Mouse (Mus musculus) layer of hippocampus, adult 9-10 months (tissue): ENCODE measurements at regions not wholly inside any gene's neighbourhood (a gene's known extent, or its start where the extent isn't known, plus 50 kb on each side); places are given as distances from the start of the nearest gene placed in this dataset.

Source experiments
- DNase-seq: peaks from one replicate; pipeline ENCODE4 v3.0.0; 2022; ENCODE audit warnings: low spot score

DNA sequence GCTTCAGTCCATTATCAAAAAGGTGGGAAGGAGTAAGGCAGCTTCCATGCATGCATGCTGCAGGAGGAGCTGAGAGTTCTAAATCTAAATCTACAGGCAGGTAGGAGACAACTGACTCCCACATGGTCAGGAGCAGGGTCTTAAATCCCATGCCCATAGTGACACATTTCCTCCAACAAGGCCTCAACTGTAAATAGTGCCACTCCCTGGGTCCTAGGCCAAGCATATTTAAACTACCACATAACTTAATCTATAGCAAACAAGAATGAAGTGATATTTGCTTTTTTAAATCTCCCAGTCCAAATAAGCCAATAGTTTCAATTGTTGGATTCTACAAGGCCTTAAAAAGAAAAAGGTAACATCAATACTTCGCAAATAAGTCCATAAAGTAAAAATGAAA, 1345.4 kb upstream of the Dsel start:
- no peak for DNase-seq

DNA sequence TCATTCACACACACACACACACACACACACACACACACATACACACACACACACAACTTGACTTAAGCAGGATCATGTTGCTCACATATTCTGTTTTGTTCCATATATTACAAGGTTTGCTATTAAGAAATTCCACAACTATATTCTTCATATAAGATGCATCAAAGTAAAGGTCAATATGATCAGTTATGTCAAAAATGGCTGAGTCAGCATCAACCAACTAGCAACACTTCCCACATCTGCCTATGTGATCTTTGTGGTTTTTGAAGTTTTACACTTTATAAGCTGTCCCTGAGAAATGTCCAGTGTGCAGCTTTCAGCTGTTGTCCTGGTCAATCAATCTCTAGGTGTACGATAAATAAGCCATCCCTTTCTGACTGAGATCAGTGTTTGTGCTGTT, 1339.3 kb upstream of the Dsel start:
- no peak for DNase-seq

DNA sequence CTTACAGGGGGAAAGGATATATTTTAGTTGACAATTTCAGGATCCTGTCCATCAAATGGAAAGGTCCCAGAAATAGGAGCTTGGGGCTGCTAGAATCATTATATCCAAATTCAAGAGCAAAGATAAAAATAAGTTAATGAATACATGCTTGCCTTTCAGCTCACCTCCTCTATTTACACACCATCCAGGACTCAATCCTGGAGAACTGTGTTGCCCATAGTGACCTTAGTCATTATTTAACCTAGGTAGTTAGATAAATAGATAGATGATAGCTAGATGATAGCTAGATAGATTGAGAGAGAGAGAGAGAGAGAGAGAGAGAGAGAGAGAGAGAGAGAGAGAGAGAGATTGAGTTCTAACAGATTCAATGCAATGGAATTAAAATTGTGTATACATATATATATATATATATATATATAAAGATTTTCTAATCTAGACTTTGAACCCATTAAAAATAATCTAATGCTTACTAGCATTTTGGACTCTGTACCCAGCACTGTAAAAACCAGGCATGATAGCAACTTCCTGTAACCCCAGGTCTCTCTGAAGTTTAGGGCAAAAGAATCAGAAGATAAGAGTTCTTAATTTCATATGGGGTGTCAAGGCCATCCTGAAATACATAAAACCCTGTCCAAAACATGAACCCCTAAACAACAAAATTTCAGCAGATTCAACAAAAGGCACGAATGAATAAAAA, 1329.5 kb upstream of the Dsel start:
- no peak for DNase-seq

DNA sequence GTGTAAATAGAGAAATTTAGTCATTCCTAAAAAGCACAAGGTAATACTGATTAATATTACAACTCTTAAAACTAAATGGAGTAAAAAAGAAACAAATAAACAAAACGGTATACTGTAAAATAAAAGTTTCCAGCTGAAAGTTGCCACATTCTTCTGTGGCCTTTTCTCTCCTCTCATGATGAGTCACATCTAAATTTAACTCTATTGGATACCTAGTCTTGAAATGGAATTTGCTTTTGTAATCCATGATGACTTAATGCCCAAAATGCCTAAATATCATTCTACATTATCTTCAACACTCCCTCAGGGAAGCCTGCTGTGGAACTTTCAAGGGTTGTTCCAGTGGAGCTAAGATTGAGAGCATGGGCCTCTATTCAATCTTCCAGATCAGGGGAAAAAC, 1298.5 kb upstream of the Dsel start:
- no peak for DNase-seq
